Mouse (Mus musculus) ZHBTc4 (cell line): Measurements from ENCODE around the gene Tnfsf11.

Experiments
- DNase-seq: peaks from one replicate; pipeline ENCODE4 v3.0.0-alpha.2; 2011; ENCODE audit warnings: low read depth, low spot score

The Tnfsf11 gene

GRCm38 (mm10) chr14:78307286-78308237 lies at the start of gene Tnfsf11:
Gene Tnfsf11 (minus strand): TSS chr14:78308043.
- peak; percentile 24 for DNase-seq

- DNase-seq, result no peak
Measured at GRCm38 (mm10) chr14:78356764-78357163, 48.9 kb upstream of the Tnfsf11 start.

- DNase-seq, result no peak
Measured at GRCm38 (mm10) chr14:78355381-78355780, 47.5 kb upstream of the Tnfsf11 start.

GRCm38 (mm10) chr14:78352865-78353264 lies 45.0 kb upstream of the Tnfsf11 start:
- no peak for DNase-seq

GRCm38 (mm10) chr14:78351544-78351943 lies 43.7 kb upstream of the Tnfsf11 start:
- no peak for DNase-seq

- no peak for DNase-seq
Measured at GRCm38 (mm10) chr14:78347715-78348114, 39.9 kb upstream of the Tnfsf11 start.

GRCm38 (mm10) chr14:78343007-78343406 lies 35.2 kb upstream of the Tnfsf11 start:
- no peak for DNase-seq

- DNase-seq, result no peak
Measured at GRCm38 (mm10) chr14:78342146-78342545, 34.3 kb upstream of the Tnfsf11 start.

GRCm38 (mm10) chr14:78333341-78333740 lies 25.5 kb upstream of the Tnfsf11 start:
- no peak for DNase-seq

GRCm38 (mm10) chr14:78331368-78331767 lies 23.5 kb upstream of the Tnfsf11 start:
- no peak for DNase-seq

- no peak for DNase-seq
Measured at GRCm38 (mm10) chr14:78330576-78331300, 22.9 kb upstream of the Tnfsf11 start.

- DNase-seq, result no peak
Measured at GRCm38 (mm10) chr14:78329765-78330451, 22.1 kb upstream of the Tnfsf11 start.

GRCm38 (mm10) chr14:78323356-78323755 lies 15.5 kb upstream of the Tnfsf11 start:
- DNase-seq, result no peak

GRCm38 (mm10) chr14:78322916-78323315 lies 15.1 kb upstream of the Tnfsf11 start:
- peak; percentile 3 for DNase-seq

GRCm38 (mm10) chr14:78320248-78320647 lies 12.4 kb upstream of the Tnfsf11 start:
- no peak for DNase-seq

- no peak for DNase-seq
Measured at GRCm38 (mm10) chr14:78319580-78319979, 11.7 kb upstream of the Tnfsf11 start.

GRCm38 (mm10) chr14:78319000-78319399 lies 11.2 kb upstream of the Tnfsf11 start:
- DNase-seq, result no peak

GRCm38 (mm10) chr14:78317623-78318022 lies 9.8 kb upstream of the Tnfsf11 start:
- DNase-seq, result no peak

GRCm38 (mm10) chr14:78300914-78301313 lies 6.9 kb downstream of the Tnfsf11 start:
- no peak for DNase-seq

GRCm38 (mm10) chr14:78292687-78293086 lies 15.2 kb downstream of the Tnfsf11 start:
- peak; percentile 11 for DNase-seq

GRCm38 (mm10) chr14:78289912-78290523 lies 17.8 kb downstream of the Tnfsf11 start:
- DNase-seq, result no peak
